Mouse (Mus musculus) cerebellum, postnatal 4 days (tissue): ENCODE results near the gene Ttc27.

ENCODE experiments used
- DNase-seq, 2 experiments: peaks; one replicate each; pipeline ENCODE4 v3.0.0; 2022; ENCODE audit warnings: low spot score in 2 of 2, mixed read lengths in 1 of 2

Gene Ttc27

GRCm38 (mm10) chr17:74879768-74880167 is 162.2 kb downstream of the Ttc27 start:
- no peak for DNase-seq

- DNase-seq, result no peak
Measured at GRCm38 (mm10) chr17:74887039-74887438, 169.5 kb downstream of the Ttc27 start.

- no peak for DNase-seq
Measured at GRCm38 (mm10) chr17:74888836-74889534, 171.5 kb downstream of the Ttc27 start.

- DNase-seq, result no peak
Measured at GRCm38 (mm10) chr17:74889535-74890117, 172.1 kb downstream of the Ttc27 start.

GRCm38 (mm10) chr17:74902453-74902852 is 184.9 kb downstream of the Ttc27 start:
- no peak for DNase-seq

- no peak for DNase-seq
Measured at GRCm38 (mm10) chr17:74903411-74904331, 186.1 kb downstream of the Ttc27 start.

- DNase-seq, result no peak
Measured at GRCm38 (mm10) chr17:74904332-74904687, 186.8 kb downstream of the Ttc27 start.

GRCm38 (mm10) chr17:74904956-74905355 is 187.4 kb downstream of the Ttc27 start:
- DNase-seq, result no peak

- DNase-seq, result no peak
Measured at GRCm38 (mm10) chr17:74912995-74913394, 195.5 kb downstream of the Ttc27 start.
